Mouse (Mus musculus) lung, adult 2 months (tissue): ENCODE measurements around the gene Gm45799.

Experiments used
- CTCF ChIP-seq: fragments of 200-500 bp; IDR thresholded peaks from 2 replicates; pipeline ENCODE4 v1.5.1; 2011; ENCODE audit warnings: mild to moderate bottlenecking, low read length, control low read depth; ENCODE audit not compliant: insufficient read depth
- POLR2A ChIP-seq: fragments of 200-500 bp; IDR thresholded peaks from 2 replicates; pipeline ENCODE4 v1.6.1; 2011; ENCODE audit warnings: low read depth, mild to moderate bottlenecking, control low read depth, low read length, borderline replicate concordance; ENCODE audit errors: extremely low read depth

- no peak for TF ChIP-seq CTCF
- no peak for TF ChIP-seq POLR2A
These were observed 93.5 kb downstream of the Gm45799 start for GRCm38 (mm10) chr7:105733836-105734235.
